ENCODE assay signal across 25 mouse cellular contexts in the genomic region with DNA sequence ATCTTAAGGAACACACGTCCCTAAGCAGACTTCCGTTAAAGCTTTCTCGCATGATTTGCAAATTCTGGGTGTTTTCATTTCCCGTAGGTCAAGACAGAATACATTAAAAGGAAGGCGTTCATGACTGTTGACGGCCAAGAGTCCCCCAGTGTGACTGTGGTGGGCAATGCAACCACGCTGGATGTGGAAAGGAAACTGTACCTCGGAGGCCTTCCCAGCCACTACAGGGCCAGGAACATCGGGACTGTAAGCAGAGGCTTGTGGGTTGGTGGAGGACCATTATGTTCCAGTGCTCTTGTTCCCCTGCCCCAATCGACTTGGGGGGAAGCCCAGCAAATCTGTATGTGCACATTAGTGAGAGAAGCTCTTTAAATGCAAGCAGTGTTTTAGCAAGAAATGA.
"Had no signal": no experiment of that assay in that cellular context is flagged by ENCODE, and none has a peak within 500 bp of the region (broad histone marks: within the 10 kb centered on the region; RNA-seq: fewer than 3 reads in every experiment).

No protein-coding gene starts in this region.

- H3K36me3 ChIP-seq: embryonic facial prominence, embryonic 15.5 days; forebrain, embryonic 15.5 days had no signal

- H3K27me3 ChIP-seq: embryonic facial prominence, embryonic 12.5 days; embryonic facial prominence, embryonic 13.5 days; embryonic facial prominence, embryonic 15.5 days; forebrain, embryonic 12.5 days; forebrain, embryonic 13.5 days; forebrain, embryonic 15.5 days had no signal

- H3K4me3 ChIP-seq: embryonic facial prominence, embryonic 10.5 days; embryonic facial prominence, embryonic 12.5 days; embryonic facial prominence, embryonic 13.5 days; embryonic facial prominence, embryonic 15.5 days; erythroblast, embryonic 14.5 days; forebrain, embryonic 10.5 days; forebrain, embryonic 12.5 days; forebrain, embryonic 13.5 days; forebrain, embryonic 15.5 days; gastrocnemius, adult 2 months had no signal

- H3K9me3 ChIP-seq: embryonic facial prominence, embryonic 10.5 days; embryonic facial prominence, embryonic 12.5 days; embryonic facial prominence, embryonic 13.5 days; embryonic facial prominence, embryonic 15.5 days; forebrain, embryonic 10.5 days; forebrain, embryonic 12.5 days; forebrain, embryonic 13.5 days; forebrain, embryonic 15.5 days had no signal

- H3K27ac ChIP-seq: embryonic facial prominence, embryonic 10.5 days; embryonic facial prominence, embryonic 12.5 days; embryonic facial prominence, embryonic 13.5 days; embryonic facial prominence, embryonic 15.5 days; forebrain, embryonic 10.5 days; forebrain, embryonic 12.5 days; forebrain, embryonic 13.5 days; forebrain, embryonic 15.5 days; gastrocnemius, adult 2 months had no signal

- H3K4me1 ChIP-seq: embryonic facial prominence, embryonic 10.5 days; embryonic facial prominence, embryonic 12.5 days; embryonic facial prominence, embryonic 13.5 days; embryonic facial prominence, embryonic 15.5 days; forebrain, embryonic 10.5 days; forebrain, embryonic 12.5 days; forebrain, embryonic 13.5 days; forebrain, embryonic 15.5 days had no signal

- DNase-seq: cerebellum, adult 2 months; cerebellum, adult 8-10 months; cerebellum, adult 9-10 months; cerebellum, adult 9-11 months; cerebellum, postnatal 10 days; cerebellum, postnatal 14 days; cerebellum, postnatal 25 days; cerebellum, postnatal 36 days; embryo, embryonic 11 days; forebrain, postnatal 0 days; gastrocnemius, adult 2 months; gastrocnemius, postnatal 10 days; gastrocnemius, postnatal 14 days; gastrocnemius, postnatal 25 days; gastrocnemius, postnatal 36 days; heart, adult 18-20 months had no signal

- H3K9ac ChIP-seq: embryonic facial prominence, embryonic 12.5 days; embryonic facial prominence, embryonic 13.5 days; embryonic facial prominence, embryonic 15.5 days; forebrain, embryonic 12.5 days; forebrain, embryonic 13.5 days; forebrain, embryonic 15.5 days; forebrain, postnatal 0 days had no signal
